Mouse (Mus musculus): ENCODE measurements at regions not wholly inside any gene's neighbourhood (a gene's known extent, or its start where the extent isn't known, plus 50 kb on each side); places are given as distances from the start of the nearest gene placed in this dataset.

GRCm38 (mm10) chr4:106859476-106859875 is 51.0 kb upstream of the Ssbp3 start:
- H3K4me3 ChIP-seq, result no peak overlapping the region
- no peak for DNase-seq (ENCODE audit: low spot score)
- peaks cover 7% of the 10 kb centered on the region; the same call in 1 of the 2 replicates for H3K27me3 ChIP-seq (ENCODE audit: insufficient read depth, poor library complexity, severe bottlenecking)
- peak overlapping the region; percentile 91 for H3K27ac ChIP-seq
- H3K4me1 ChIP-seq, result peaks cover 79% of the 10 kb centered on the region
- H3K36me3 ChIP-seq, result no peaks in the 10 kb centered on the region
- H3K9me3 ChIP-seq, result no peaks in the 10 kb centered on the region

DNA sequence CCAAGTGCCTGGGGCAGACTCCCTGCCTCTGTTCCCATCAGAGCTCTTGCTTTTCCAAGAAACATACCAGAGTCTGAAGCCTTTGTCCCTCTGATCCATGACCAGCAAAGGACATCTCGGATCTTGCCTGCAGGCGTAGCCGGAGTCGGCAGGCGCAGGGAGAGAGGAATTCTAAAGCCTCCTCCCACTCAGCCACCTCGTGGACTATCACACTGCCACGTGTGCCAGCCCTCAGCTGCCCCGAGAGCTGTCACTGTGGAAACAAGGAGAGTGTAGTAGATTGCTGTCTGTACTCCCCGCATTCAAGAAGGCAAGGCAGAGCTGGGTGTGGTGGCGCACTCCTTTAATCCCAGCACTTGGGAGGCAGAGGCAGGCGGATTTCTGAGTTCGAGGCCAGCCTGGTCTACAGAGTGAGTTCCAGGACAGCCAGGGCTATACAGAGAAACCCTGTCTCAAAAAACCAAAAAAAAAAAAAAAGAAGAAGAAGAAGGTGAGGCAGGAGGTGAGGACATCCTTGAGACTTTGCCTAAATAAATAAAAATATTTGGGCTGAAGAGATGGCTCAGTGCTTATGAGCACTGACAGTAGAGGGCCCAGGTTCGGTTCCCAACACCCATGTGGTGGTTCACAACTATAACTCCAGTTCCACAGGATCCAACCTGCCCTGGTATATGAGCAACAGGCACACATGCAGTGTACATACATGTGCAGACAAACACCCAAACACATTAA is 52.0 kb upstream of the Ssbp3 start:
- Histone ChIP-seq H3K27ac (peak overlapping the region; percentile 91), H3K27me3 (ENCODE audit: insufficient read depth, poor library complexity, severe bottlenecking) (peaks cover 7% of the 10 kb centered on the region; the same call in 1 of the 2 replicates), H3K36me3 (no peaks in the 10 kb centered on the region), H3K4me1 (peaks cover 79% of the 10 kb centered on the region), H3K9me3 (no peaks in the 10 kb centered on the region), H3K4me3 (no peak overlapping the region)
- no peak for DNase-seq (ENCODE audit: low spot score)
- WGBS, result 59% methylated on average over 12 of the region's 13 CpGs

GRCm38 (mm10) chr4:106855771-106856170 is 51.0 kb upstream of the Acot11 start:
- 24% methylated on average over 19 of the region's 19 CpGs for WGBS
- peak overlapping the region; percentile 80 for H3K27ac ChIP-seq
- DNase-seq (ENCODE audit: low spot score), result no peak
- peaks cover 7% of the 10 kb centered on the region; the same call in 1 of the 2 replicates for H3K27me3 ChIP-seq (ENCODE audit: insufficient read depth, poor library complexity, severe bottlenecking)
- H3K4me1 ChIP-seq, result peaks cover 55% of the 10 kb centered on the region
- H3K4me3 ChIP-seq, result peak overlapping the region; percentile 38
- H3K36me3 ChIP-seq, result no peaks in the 10 kb centered on the region
- no peaks in the 10 kb centered on the region for H3K9me3 ChIP-seq

DNA sequence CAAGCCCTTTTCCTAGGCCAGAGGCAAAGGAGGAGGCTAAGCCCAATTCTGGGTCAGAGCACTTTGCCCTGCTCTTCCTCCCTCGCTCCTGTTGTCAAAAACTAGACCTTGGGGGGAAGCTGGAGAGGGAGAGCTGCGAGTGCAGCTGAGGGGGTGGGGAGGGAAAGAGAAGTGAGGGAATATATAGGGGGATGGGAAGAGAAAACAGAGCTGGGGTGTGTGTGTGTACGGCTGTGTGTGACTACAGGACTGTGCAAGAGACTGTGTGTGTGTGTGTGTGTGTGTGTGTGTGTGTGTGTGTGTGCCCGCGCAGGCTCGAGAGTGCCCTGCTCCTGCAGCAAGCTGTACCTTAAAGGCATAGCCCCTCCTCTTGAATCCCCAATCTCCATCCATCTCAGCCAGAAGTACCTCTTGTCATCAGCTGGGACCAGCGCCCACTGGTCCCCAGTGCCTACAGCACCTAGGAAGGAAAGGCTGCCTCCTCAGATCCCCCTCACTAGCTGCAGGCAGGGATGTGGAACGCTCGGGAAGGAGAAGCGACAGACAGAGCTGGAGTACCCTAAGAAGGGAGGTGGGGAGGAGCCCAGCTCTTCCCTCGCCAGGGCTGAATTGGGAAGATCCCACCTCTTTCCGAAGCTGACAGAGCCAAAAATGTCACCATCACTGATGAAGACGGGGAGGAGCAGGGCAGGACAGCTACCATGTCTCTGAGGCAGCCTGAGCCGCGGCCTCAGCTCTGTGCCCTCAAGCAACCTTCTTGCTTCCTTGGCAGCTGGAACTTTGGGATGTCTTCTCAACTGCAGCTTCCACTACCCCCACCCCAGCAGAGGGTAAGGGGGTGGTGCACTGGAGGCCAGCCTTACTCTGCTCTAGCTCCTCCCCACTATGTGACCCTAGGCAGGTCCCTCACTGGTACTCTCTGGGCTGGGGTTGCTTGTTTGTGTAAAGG is 49.8 kb upstream of the Acot11 start:
- 9% methylated on average over 15 of the region's 15 CpGs for WGBS
- no peaks in the 10 kb centered on the region for H3K9me3 ChIP-seq
- peak overlapping the region; percentile 46 for H3K4me3 ChIP-seq
- no peaks in the 10 kb centered on the region for H3K36me3 ChIP-seq
- peaks cover 44% of the 10 kb centered on the region for H3K4me1 ChIP-seq
- H3K27me3 ChIP-seq (ENCODE audit: insufficient read depth, poor library complexity, severe bottlenecking), result peaks cover 7% of the 10 kb centered on the region; the same call in 1 of the 2 replicates
- peak; percentile 73 for DNase-seq (ENCODE audit: low spot score)
- H3K27ac ChIP-seq, result peak overlapping the region; percentile 80
